Comparison of ENCODE assay signal across 25 mouse cellular contexts in the genomic region with DNA sequence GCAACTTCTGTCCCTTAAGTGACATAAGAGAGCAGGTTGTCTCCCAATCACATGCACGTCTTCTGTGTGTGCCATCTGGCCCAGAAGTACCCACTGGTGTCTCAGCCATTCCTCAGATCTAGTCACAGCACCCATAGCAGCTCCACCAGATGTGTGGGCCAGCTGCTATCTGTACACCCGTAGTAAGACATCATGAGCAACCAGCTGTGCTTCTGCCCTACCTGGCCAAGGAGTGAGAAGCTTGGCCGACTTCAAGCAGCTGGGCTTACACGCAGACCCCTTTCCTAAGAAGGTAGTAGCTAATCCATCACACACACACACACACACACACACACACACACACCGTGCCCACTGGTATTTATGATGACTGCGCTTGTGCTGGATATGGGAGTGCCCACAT. TPM values are rescaled to one million over a fixed set of nuclear protein-coding genes. Genes with fewer than 3 reads are reported as not detected.
A peak's percentile ranks its signal among the peaks of the same experiment; 100 is the strongest.
DNase-seq lines count a peak whose midpoint lies in the region; ATAC-seq and TF ChIP-seq lines count a peak whose summit lies in the region.
"Had no signal": no experiment of that assay in that cellular context is flagged by ENCODE, and none has a peak within 500 bp of the region (broad histone marks: within the 10 kb centered on the region; RNA-seq: fewer than 3 reads in every experiment).

No protein-coding gene starts in this region.

- 0 out of 2 replicates have a peak overlapping the region, but pooled peaks have one; percentile 37 for H3K27ac ChIP-seq in hindbrain, embryonic 10.5 days
- H3K27ac ChIP-seq in hindbrain, embryonic 11.5 days (ENCODE audit: low read depth, low read length), result no peak overlapping the region
- H3K27ac ChIP-seq in hindbrain, embryonic 14.5 days, result peak overlapping the region; percentile 21; the same call in 1 of the 2 replicates
- H3K27ac ChIP-seq in hindbrain, embryonic 12.5 days, result no peak overlapping the region
- no peak overlapping the region for H3K27ac ChIP-seq in embryonic fibroblast, embryonic 13.5 days (ENCODE audit: insufficient read depth, low read length)
- peak overlapping the region; percentile 92; the same call in 1 of the 2 replicates for H3K27ac ChIP-seq in hindbrain, postnatal 0 days
- H3K27ac ChIP-seq: embryonic facial prominence, embryonic 10.5 days; embryonic facial prominence, embryonic 12.5 days; forebrain, embryonic 10.5 days; forebrain, embryonic 12.5 days had no signal

- H3K27me3 ChIP-seq in hindbrain, embryonic 10.5 days (ENCODE audit: insufficient read depth, poor library complexity, severe bottlenecking), result peaks cover 25% of the 10 kb centered on the region
- no peaks in the 10 kb centered on the region; the same call in 1 of the 2 replicates for H3K27me3 ChIP-seq in hindbrain, embryonic 11.5 days (ENCODE audit: control insufficient read depth, insufficient read depth, low read length)
- H3K27me3 ChIP-seq in hindbrain, embryonic 14.5 days (ENCODE audit: control insufficient read depth, insufficient read depth, low read length), result no peaks in the 10 kb centered on the region
- H3K27me3 ChIP-seq in hindbrain, embryonic 12.5 days, result peaks cover 13% of the 10 kb centered on the region
- no peaks in the 10 kb centered on the region for H3K27me3 ChIP-seq in hindbrain, postnatal 0 days (ENCODE audit: insufficient read depth, low read length)

- peaks cover 36% of the 10 kb centered on the region for H3K4me1 ChIP-seq in hindbrain, embryonic 10.5 days (replicated peaks)
- H3K4me1 ChIP-seq in hindbrain, embryonic 11.5 days (replicated peaks; ENCODE audit: control insufficient read depth, insufficient read depth, low read length), result 0 out of 2 replicates have a peak, but pooled peaks cover 8% of the 10 kb centered on the region
- peaks cover 15% of the 10 kb centered on the region for H3K4me1 ChIP-seq in hindbrain, embryonic 14.5 days (replicated peaks; ENCODE audit: control insufficient read depth, insufficient read depth, low read length)
- peaks cover 19% of the 10 kb centered on the region for H3K4me1 ChIP-seq in hindbrain, embryonic 12.5 days
- H3K4me1 ChIP-seq in embryonic fibroblast, embryonic 13.5 days (ENCODE audit: control insufficient read depth, insufficient read depth, low read length), result peaks cover 16% of the 10 kb centered on the region; the same call in 1 of the 2 replicates
- H3K4me1 ChIP-seq in hindbrain, postnatal 0 days (ENCODE audit: insufficient read depth, low read length), result peaks cover 13% of the 10 kb centered on the region; the same call in 1 of the 2 replicates

- no peak overlapping the region for H3K4me2 ChIP-seq in hindbrain, embryonic 11.5 days (replicated peaks; ENCODE audit: low read depth, low read length)
- H3K4me2 ChIP-seq in hindbrain, embryonic 14.5 days (replicated peaks), result no peak overlapping the region
- no peak overlapping the region for H3K4me2 ChIP-seq in hindbrain, embryonic 12.5 days (replicated peaks)
- H3K4me2 ChIP-seq in hindbrain, postnatal 0 days (ENCODE audit: low read depth, low read length), result no peak overlapping the region
- H3K4me2 ChIP-seq: embryonic facial prominence, embryonic 12.5 days; forebrain, embryonic 12.5 days had no signal

- H3K36me3 ChIP-seq in hindbrain, embryonic 10.5 days, result no peaks in the 10 kb centered on the region
- no peaks in the 10 kb centered on the region for H3K36me3 ChIP-seq in hindbrain, embryonic 11.5 days (ENCODE audit: control insufficient read depth, insufficient read depth, low read length)
- H3K36me3 ChIP-seq in hindbrain, embryonic 14.5 days (replicated peaks; ENCODE audit: control insufficient read depth, insufficient read depth), result no peaks in the 10 kb centered on the region
- H3K36me3 ChIP-seq in hindbrain, embryonic 12.5 days, result no peaks in the 10 kb centered on the region
- H3K36me3 ChIP-seq in hindbrain, postnatal 0 days (ENCODE audit: insufficient read depth, low read length), result no peaks in the 10 kb centered on the region
- H3K36me3 ChIP-seq: embryonic facial prominence, embryonic 10.5 days; embryonic facial prominence, embryonic 12.5 days; forebrain, embryonic 10.5 days; forebrain, embryonic 12.5 days had no signal

- H3K9me3 ChIP-seq in hindbrain, embryonic 10.5 days, result no peaks in the 10 kb centered on the region
- H3K9me3 ChIP-seq in hindbrain, embryonic 11.5 days (ENCODE audit: control insufficient read depth, low read length), result no peaks in the 10 kb centered on the region
- no peaks in the 10 kb centered on the region for H3K9me3 ChIP-seq in hindbrain, embryonic 14.5 days (ENCODE audit: control insufficient read depth, low read length)
- no peaks in the 10 kb centered on the region for H3K9me3 ChIP-seq in hindbrain, embryonic 12.5 days (replicated peaks)
- no peaks in the 10 kb centered on the region for H3K9me3 ChIP-seq in hindbrain, postnatal 0 days (ENCODE audit: low read length)
- H3K9me3 ChIP-seq: embryonic facial prominence, embryonic 10.5 days; embryonic facial prominence, embryonic 12.5 days; forebrain, embryonic 10.5 days; forebrain, embryonic 12.5 days had no signal

- 88% methylated on average over 6 of the region's 6 CpGs for WGBS in hindbrain, embryonic 10.5 days
- WGBS in hindbrain, embryonic 11.5 days, result 89% methylated on average over 6 of the region's 6 CpGs
- 91% methylated on average over 6 of the region's 6 CpGs for WGBS in hindbrain, embryonic 14.5 days
- WGBS in hindbrain, embryonic 12.5 days, result 88% methylated on average over 6 of the region's 6 CpGs
- 84% methylated on average over 6 of the region's 6 CpGs for WGBS in hindbrain, postnatal 0 days

- H3K9ac ChIP-seq in hindbrain, embryonic 11.5 days (ENCODE audit: low read depth, low read length), result no peak overlapping the region
- no peak overlapping the region for H3K9ac ChIP-seq in hindbrain, embryonic 14.5 days
- no peak overlapping the region for H3K9ac ChIP-seq in hindbrain, embryonic 12.5 days
- no peak overlapping the region for H3K9ac ChIP-seq in hindbrain, postnatal 0 days (replicated peaks; ENCODE audit: low read length)
- H3K9ac ChIP-seq: embryonic facial prominence, embryonic 12.5 days; forebrain, embryonic 12.5 days had no signal

- DNase-seq in hindbrain, embryonic 10.5 days (ENCODE audit: low spot score), result no peak
- DNase-seq in hindbrain, embryonic 11.5 days (ENCODE audit: low spot score), result no peak
- no peak for DNase-seq in hindbrain, embryonic 14.5 days (ENCODE audit: low spot score)
- no peak for DNase-seq in hindbrain, postnatal 0 days (ENCODE audit: low spot score)
- no peak for DNase-seq in cerebellum, postnatal 25 days
- no peak for DNase-seq in ovary, adult 18-20 months (ENCODE audit: low spot score)
- DNase-seq: adrenal gland, adult 2 months; adrenal gland, postnatal 10 days; adrenal gland, postnatal 25 days; cerebellum, adult 11 months; cerebellum, adult 18-20 months; cerebellum, adult 8-10 months; cerebellum, adult 9-11 months; cerebellum, postnatal 14 days had no signal

- no peak for TF ChIP-seq CTCF in embryonic fibroblast, embryonic 13.5 days (IDR thresholded peaks at IDR 0.05; ENCODE audit: borderline replicate concordance, insufficient read depth, low read length)
- TF ChIP-seq CTCF in hindbrain, postnatal 0 days (IDR thresholded peaks at IDR 0.05; ENCODE audit: low read depth), result no peak

- TF ChIP-seq POLR2A in embryonic fibroblast, embryonic 13.5 days (IDR thresholded peaks at IDR 0.05; ENCODE audit: low read depth, low read length), result peak; percentile 53; the same call in 1 of the 2 replicates

- ATAC-seq in hindbrain, embryonic 11.5 days (ENCODE audit: low FRiP score), result no peak
- no peak for ATAC-seq in hindbrain, embryonic 14.5 days (ENCODE audit: low FRiP score)
- no peak for ATAC-seq in hindbrain, embryonic 12.5 days (ENCODE audit: low FRiP score)
- no peak for ATAC-seq in hindbrain, postnatal 0 days
- ATAC-seq: forebrain, embryonic 14.5 days; forebrain, embryonic 16.5 days had no signal

- no peak overlapping the region for H3K4me3 ChIP-seq in hindbrain, embryonic 10.5 days
- H3K4me3 ChIP-seq in hindbrain, embryonic 11.5 days (ENCODE audit: low read depth, low read length), result no peak overlapping the region
- no peak overlapping the region for H3K4me3 ChIP-seq in hindbrain, embryonic 14.5 days (replicated peaks; ENCODE audit: low read length)
- H3K4me3 ChIP-seq in hindbrain, embryonic 12.5 days, result no peak overlapping the region
- no peak overlapping the region for H3K4me3 ChIP-seq in embryonic fibroblast, embryonic 13.5 days (ENCODE audit: insufficient read depth, low read length)
- H3K4me3 ChIP-seq in hindbrain, postnatal 0 days (ENCODE audit: low read length), result no peak overlapping the region
- H3K4me3 ChIP-seq: embryonic facial prominence, embryonic 10.5 days; embryonic facial prominence, embryonic 12.5 days; erythroblast, embryonic 14.5 days; forebrain, embryonic 10.5 days; forebrain, embryonic 12.5 days had no signal

RNA-seq across cellular contexts. Expression of a gene that starts 2.9 kb away (rescaled TPM):
- 23.0 and 32.2 TPM in 2 replicates for polyA plus RNA-seq in hindbrain, embryonic 10.5 days (2016; fragmentation: Nextera tagmentation; extraction: Ambion mirVana)
- polyA plus RNA-seq in hindbrain, embryonic 11.5 days (2014; fragmentation: Nextera tagmentation; extraction: Ambion mirVana), result 29.6 and 34.3 TPM in 2 replicates
- 32.6 and 36.0 TPM in 2 replicates for polyA plus RNA-seq in hindbrain, embryonic 14.5 days (2014; fragmentation: Nextera tagmentation; extraction: Ambion mirVana)
- polyA plus RNA-seq in hindbrain, embryonic 12.5 days (2016; fragmentation: Nextera tagmentation; extraction: Ambion mirVana), result 37.4 and 41.0 TPM in 2 replicates
- polyA plus RNA-seq in embryonic fibroblast, embryonic 13.5 days (2011; ENCODE audit: insufficient read length, low read depth, missing spikeins), result 89.7 and 95.1 TPM in 2 replicates
- total RNA-seq in hindbrain, postnatal 0 days (2014; rRNA removed), result 32.8 and 49.5 TPM in 2 replicates
- polyA plus RNA-seq in hindbrain, postnatal 0 days (2015; fragmentation: Nextera tagmentation; extraction: Ambion mirVana), result 47.3 and 52.7 TPM in 2 replicates
- total RNA-seq: MEL had no signal

RNA-seq across cellular contexts. Expression of a gene that starts 53.7 kb away (rescaled TPM):
- 0.49 and 0.60 TPM in 2 replicates for polyA plus RNA-seq in hindbrain, embryonic 10.5 days (2016; fragmentation: Nextera tagmentation; extraction: Ambion mirVana)
- polyA plus RNA-seq in hindbrain, embryonic 11.5 days (2014; fragmentation: Nextera tagmentation; extraction: Ambion mirVana), result 0.13 and 0.17 TPM in 2 replicates
- 3.8 and 4.0 TPM in 2 replicates for polyA plus RNA-seq in hindbrain, embryonic 14.5 days (2014; fragmentation: Nextera tagmentation; extraction: Ambion mirVana)
- 0.46 and 0.92 TPM in 2 replicates for polyA plus RNA-seq in hindbrain, embryonic 12.5 days (2016; fragmentation: Nextera tagmentation; extraction: Ambion mirVana)
- not detected in 2 replicates for polyA plus RNA-seq in embryonic fibroblast, embryonic 13.5 days (2011; ENCODE audit: insufficient read length, low read depth, missing spikeins)
- 10.7 and 14.2 TPM in 2 replicates for total RNA-seq in hindbrain, postnatal 0 days (2014; rRNA removed)
- 5.3 TPM in 2 replicates for polyA plus RNA-seq in hindbrain, postnatal 0 days (2015; fragmentation: Nextera tagmentation; extraction: Ambion mirVana)
- total RNA-seq: adrenal gland, adult 2 months; adrenal gland, postnatal 25 days; MEL had no signal
- polyA plus RNA-seq: C2C12; erythroblast, embryonic 14.5 days had no signal

Comparison
In these comparisons a context has a peak if more than half of its experiments do, and no peak if none do; other contexts are left out.
1. H3K27ac ChIP-seq: peak in hindbrain, embryonic 10.5 days (single experiment), hindbrain, embryonic 14.5 days (single experiment) and hindbrain, postnatal 0 days (single experiment); none in hindbrain, embryonic 11.5 days (single experiment), hindbrain, embryonic 12.5 days (single experiment) and embryonic fibroblast, embryonic 13.5 days (single experiment).